Mouse (Mus musculus) ovary, postnatal 36 days (tissue): ENCODE data around the gene Aoc2.
"Not testable (repeated sequence)": the region's sequence is repeated elsewhere in the genome, so short reads cannot be mapped to it uniquely, and the experiment has no call there.

ENCODE experiments used
- DNase-seq: peaks from one replicate; pipeline ENCODE4 v3.0.0; 2022; ENCODE audit warnings: low spot score, mixed read lengths

The Aoc2 gene

GRCm38 (mm10) chr11:101355916-101356315 is 31.1 kb downstream of the Aoc2 start:
- no peak for DNase-seq

GRCm38 (mm10) chr11:101357505-101358182 is 32.8 kb downstream of the Aoc2 start:
- DNase-seq: no peak

- DNase-seq: no peak
These were observed 34.9 kb downstream of the Aoc2 start for GRCm38 (mm10) chr11:101359776-101360175.

GRCm38 (mm10) chr11:101360651-101361113 is 35.8 kb downstream of the Aoc2 start:
- no peak for DNase-seq

GRCm38 (mm10) chr11:101364531-101364931 is 39.7 kb downstream of the Aoc2 start:
- DNase-seq: no peak

GRCm38 (mm10) chr11:101367326-101367935 is 42.6 kb downstream of the Aoc2 start, which contains the start of gene G6pc:
Gene G6pc, plus strand, starts transcription at chr11:101367561.
- DNase-seq: no peak

- no peak for DNase-seq
These were observed 45.3 kb downstream of the Aoc2 start for GRCm38 (mm10) chr11:101370141-101370540.

- DNase-seq: no peak
These were observed 49.6 kb downstream of the Aoc2 start for GRCm38 (mm10) chr11:101374421-101374938.

- DNase-seq: not testable (repeated sequence)
These were observed 53.3 kb downstream of the Aoc2 start for GRCm38 (mm10) chr11:101378196-101378595.

- peak; percentile 20 for DNase-seq
These were observed 54.1 kb downstream of the Aoc2 start for GRCm38 (mm10) chr11:101378926-101379325.
